Mouse (Mus musculus) CD8-positive naive resting alpha-beta T cell, adult 2 months (primary cell): Measurements from ENCODE around the gene Mfsd4a.

ENCODE experiments used
- DNase-seq, 2 experiments: peaks; one replicate each; pipeline ENCODE4 v3.0.0; 2022; ENCODE audit warnings: low read depth in 2 of 2, low spot score in 2 of 2

The Mfsd4a gene

GRCm38 (mm10) chr1:132016691-132017090, 51.2 kb downstream of the Mfsd4a start:
- DNase-seq, result no peak

DNA sequence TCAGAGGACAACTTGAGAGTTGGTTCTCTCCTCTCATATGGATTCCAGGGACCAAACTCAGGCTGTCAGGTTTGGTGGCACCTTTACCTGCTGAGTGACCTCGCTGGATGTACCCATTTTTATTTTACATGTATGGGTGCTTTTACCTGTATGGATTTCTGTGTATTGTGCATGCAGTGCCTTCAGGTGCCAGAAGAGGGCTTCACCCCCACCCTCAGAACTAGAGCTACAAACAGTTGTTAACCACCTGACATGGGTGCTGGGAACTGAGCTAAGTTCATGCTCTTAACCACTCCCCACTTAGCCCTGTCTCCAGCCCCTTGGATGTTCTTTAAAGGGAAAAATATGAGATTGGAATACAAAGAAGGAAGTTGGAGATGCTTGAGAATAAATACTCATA, 53.1 kb downstream of the Mfsd4a start:
- peak in 1 of 2 experiments; percentile 34 for DNase-seq

- DNase-seq, result no peak
Measured at GRCm38 (mm10) chr1:132012861-132013260, 55.0 kb downstream of the Mfsd4a start.

GRCm38 (mm10) chr1:132011785-132012184, 56.1 kb downstream of the Mfsd4a start:
- DNase-seq, result no peak

DNA sequence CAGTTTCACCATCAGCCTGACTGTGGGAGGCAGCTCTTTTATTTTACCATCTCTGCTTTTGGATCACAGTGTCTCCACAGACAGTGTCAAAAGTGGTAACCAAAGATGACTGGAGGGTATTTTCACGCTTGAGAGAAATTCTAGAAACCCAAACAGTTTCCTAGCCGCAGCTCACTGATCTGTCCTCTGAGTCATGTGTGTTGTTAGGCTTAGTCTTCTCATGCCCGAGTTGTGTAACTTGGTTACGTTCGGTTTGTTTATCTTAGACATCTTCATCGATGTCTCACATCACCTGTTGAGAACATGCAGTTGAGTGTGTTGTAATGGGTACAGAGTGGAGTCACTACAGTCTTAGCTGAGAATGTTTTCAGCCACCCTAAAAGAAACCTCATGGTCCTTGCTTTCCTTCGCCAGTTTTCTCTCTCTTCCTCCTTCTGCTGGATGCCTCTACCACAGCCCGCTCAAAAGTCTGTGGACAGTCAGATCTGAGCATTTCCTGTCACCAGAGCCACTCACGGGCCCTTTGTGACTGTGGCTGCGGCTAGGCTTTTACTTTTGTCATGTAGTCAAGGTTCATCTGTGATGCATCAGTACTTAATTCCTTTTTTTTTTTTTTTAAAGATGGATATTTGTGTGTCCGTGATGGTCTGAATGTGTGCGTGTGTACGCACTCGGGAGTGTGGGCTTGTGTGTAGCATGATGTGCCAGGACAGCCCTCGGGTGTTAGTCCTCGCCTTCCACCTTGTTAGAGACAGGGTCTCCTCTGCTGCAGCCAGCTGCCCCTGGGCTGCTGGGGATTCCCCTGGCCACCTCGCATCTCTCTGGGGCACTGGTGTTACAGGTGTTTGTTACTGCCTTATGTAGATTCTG, 57.0 kb downstream of the Mfsd4a start:
- peak; percentile 65 to 71 for DNase-seq

- DNase-seq, result no peak
Measured at GRCm38 (mm10) chr1:132008881-132009644, 58.8 kb downstream of the Mfsd4a start.

DNA sequence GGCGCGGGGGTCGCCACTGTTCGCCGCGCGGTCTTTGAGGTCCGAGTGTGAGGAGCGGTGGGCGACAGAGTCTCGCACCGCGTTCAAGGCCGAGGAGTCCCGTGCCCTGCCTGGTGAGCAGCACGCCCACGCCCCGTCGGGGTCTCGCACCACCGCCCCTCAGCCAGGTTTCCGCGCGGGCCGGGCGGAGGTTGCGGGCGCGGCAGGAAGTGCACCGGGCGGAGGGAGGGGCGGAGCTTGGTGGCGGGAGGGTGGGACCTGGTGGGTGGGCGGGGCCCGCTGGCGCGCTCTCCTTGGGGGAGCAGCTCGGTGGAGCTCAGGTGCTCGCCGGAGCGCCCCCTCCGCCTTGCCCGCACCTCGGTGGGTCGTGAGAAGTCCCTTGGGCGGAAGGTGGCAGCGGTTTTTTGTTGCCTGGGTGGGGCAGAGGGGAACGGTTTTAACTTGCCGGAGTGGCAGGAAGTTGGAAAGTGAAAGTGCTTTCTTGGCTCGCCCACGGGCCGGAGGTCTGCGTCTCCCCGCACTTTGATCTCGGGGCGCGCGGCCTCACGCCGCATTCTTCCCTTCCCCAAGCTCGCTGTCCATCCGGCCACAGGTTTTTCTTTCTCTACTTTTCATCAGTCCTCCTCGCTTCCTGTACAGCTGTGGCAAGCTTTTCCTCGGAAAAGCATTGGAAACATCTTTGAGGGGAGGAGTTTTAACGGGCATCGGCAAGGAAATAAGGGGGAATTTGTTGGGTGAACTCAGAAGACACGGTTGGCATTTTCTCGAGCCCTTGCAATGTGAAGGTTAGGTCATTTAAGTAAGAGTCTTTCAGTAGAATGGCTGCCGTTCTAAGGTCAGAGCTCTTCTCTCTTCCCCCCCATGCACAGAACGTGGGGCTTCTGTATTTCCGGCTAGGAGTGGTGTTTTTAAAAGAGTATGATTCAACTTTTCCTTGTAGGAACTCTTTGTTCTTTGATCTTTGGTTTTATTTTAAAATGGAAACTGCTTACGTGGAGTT, 59.7 kb downstream of the Mfsd4a start:
- DNase-seq, result peak; percentile 89 to 93

DNA sequence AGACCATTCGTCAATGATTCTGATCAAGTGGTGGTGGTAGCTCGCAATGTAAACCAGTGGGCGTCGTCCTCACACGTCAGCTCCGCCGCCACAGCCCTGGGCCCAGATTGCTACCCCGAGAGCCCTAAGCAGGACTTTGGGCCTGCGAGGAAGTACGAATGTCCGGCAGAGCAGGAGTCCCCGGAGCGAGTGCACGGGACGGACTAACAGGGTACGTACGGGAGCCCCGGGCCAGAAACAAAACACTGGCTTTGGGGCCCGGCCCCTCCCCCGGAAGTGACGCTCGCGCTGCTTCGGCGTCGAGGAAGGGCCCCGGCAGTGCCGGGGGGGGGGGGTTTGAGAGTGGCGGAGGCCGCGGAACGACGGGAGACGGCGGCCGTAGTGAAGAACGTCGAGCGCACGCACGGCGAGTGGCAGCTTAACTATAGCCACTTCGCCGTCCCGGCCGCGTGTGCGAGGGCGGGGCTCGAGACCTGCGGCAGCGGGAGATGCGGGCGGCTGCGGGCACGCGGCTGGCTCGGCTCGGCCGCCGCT, 60.5 kb downstream of the Mfsd4a start, which contains the start of gene Elk4:
Elk4 (plus strand) TSS at position 326 of the 534 bp plus-strand sequence.
- DNase-seq, result peak; percentile 80 to 87

GRCm38 (mm10) chr1:132006721-132007120, 61.1 kb downstream of the Mfsd4a start:
- DNase-seq, result no peak

GRCm38 (mm10) chr1:132006046-132006445, 61.8 kb downstream of the Mfsd4a start:
- no peak for DNase-seq

DNA sequence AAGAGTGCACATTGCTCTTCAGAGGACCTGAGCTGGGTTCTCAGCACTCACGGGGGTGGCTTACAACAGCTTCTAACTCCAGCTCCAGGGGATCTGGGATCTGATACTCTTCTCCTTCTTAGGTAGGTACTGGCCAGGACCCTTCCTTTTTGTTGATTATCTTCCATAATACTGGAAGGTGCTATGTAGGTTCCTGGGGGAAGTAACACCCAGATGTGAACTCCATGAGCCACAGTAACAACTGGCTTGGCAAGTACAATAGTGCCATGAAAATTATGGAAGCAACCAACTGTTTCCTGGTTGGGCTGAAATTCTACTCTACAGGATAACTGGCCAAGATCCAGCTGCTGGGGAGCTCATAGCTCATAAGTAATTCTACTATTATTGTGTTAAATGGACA, 62.4 kb downstream of the Mfsd4a start:
- DNase-seq, result no peak

DNA sequence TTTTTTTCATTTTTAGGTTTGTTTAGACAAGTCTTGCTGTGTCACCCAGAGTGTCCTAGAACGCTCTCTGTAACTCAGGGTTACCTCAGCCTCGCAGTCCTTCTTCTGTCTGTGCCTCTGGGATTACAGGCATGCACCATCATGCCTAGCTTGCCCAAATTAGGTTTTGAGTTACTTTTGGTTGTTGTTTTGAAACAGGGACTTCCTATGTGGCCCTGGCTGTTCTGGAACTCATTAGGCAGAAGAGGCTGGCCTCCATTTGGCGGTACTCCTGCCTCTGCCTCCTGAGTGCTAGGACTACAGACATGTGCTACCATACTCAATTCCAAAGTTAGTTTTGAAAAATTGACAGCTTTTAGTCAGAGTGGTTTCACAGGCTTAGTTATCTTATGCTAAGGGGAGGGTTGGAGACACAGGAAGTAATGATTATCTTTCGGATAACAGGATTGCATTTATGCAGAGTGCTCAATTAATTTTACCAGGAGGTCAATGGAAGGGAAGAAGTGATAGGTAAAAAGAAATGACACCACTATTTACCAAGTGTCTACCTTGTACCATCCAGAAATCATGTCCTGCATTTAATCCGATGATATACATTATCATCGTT, 63.2 kb downstream of the Mfsd4a start:
- DNase-seq, result no peak

- DNase-seq, result no peak
Measured at GRCm38 (mm10) chr1:132003817-132004216, 64.0 kb downstream of the Mfsd4a start.

DNA sequence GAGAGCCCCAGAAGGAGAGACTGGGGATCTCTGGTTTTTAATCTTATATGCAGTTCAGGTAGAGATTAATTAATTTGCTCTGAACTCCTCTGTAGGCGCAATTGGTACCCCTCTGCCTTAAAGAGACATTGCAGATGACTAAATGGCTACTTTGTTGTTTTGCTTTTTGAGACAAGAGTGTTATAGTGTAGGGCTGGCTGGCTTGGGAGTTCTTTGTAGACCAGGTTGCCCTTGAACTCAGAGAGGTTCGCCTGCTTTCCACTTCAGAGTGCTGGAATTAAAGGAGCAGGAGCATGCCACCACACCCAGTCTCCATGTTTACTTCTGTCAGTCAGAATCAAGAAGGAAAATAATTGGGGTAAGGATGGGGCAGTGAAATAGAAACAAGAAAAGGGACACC, 64.8 kb downstream of the Mfsd4a start:
- no peak for DNase-seq

DNA sequence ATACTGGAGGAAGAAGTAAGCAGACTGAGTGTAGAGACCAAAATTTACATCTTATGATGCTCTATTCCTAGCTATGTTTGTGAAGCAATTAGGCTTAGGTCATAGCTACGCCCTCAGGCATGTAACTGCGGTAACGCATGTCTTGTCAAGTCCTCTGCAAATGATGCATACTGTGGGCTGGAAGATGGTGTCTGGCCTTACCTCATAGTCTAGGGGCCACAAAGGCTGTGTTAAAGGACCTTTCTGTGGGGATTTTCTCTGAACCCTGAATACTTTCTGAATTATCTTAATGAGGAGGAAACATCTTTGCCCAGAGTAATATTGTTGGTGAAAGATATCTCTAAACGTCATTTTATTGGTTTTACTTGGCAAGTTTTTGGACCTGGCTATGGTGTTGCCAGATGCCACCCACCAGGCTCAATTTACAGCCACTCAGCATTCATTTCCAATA, 66.0 kb downstream of the Mfsd4a start:
- DNase-seq, result no peak

GRCm38 (mm10) chr1:132000506-132000905, 67.4 kb downstream of the Mfsd4a start:
- DNase-seq, result no peak

DNA sequence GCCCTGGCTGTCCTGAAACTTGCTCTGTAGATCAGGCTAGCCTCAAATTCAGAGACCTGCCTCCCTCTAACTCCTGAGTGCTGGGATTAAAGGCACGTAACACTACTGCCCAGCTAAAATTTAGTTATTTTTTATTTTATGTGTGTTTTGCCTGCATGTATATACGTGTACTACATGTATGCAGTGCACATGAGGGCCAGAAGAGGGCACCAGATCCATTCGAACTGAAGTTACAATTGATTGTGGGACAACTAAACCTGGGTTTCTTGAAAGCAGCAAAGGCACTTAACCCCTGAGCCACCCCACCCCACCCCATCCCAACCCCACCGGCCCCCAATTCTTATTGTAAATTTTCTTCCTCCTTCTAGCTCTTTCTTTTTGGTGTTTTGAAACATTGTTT, 72.8 kb downstream of the Mfsd4a start:
- DNase-seq, result peak; percentile 61 to 78

DNA sequence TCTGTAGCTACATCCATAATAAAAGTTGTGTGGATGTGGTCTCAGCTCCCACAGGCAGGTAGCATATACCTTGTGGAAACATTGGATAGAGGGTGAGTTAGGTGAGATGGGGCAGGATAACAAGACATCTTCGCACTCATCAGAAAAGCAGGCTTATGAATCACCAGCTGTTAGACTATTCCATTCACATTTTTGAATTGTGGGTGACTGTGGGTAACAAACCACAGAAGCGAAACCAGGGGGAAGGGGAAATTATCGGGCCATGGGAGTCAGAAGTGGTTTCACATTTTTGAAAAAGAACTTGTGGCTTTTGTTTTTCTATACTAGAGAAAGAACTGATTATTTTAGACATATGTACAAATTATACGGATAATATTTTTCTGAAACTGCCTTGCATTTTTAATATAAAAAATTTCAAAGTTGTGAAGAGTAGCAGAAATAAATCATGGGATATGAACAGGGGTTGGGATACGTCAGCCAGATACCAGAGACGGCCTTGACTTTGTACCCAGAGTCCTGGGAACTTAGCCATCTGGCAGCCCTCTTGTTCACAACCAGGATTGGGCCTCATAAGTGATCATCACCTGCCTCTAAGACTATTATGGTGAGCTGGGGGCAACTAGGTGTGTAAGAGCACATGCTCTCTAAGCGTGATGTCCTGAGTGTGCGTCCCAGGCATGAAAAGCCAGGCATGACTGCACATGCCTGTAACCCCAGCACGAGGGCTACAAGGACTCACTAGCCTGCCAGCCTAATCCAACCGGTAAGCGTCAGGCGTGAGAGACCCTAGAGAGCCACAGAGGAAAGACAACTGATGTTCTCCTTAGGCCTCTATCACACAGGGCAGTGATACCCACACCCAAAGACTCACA, 74.5 kb downstream of the Mfsd4a start:
- DNase-seq, result no peak

- DNase-seq, result no peak
Measured at GRCm38 (mm10) chr1:131992561-131993001, 75.3 kb downstream of the Mfsd4a start.
